Mouse (Mus musculus): ENCODE measurements around the gene Polr3a. TPM values are rescaled to one million over a fixed set of nuclear protein-coding genes. Genes with fewer than 3 reads are reported as not detected.
A peak's percentile ranks its signal among the peaks of the same experiment; 100 is the strongest.
"Not testable (repeated sequence)": the region's sequence is repeated elsewhere in the genome, so short reads cannot be mapped to it uniquely, and the experiment has no call there.

The Polr3a gene
- total RNA-seq, 2 experiments from 2014 or later, result 11.4 to 23.6 TPM

- ATAC-seq (replicated peaks; ENCODE audit: poor library complexity), result no peak
Observed at GRCm38 (mm10) chr14:24496507-24496906, 9.6 kb upstream of the Polr3a start.

GRCm38 (mm10) chr14:24493256-24493655 lies 6.4 kb upstream of the Polr3a start:
- ATAC-seq (replicated peaks; ENCODE audit: poor library complexity), result no peak

GRCm38 (mm10) chr14:24491266-24491981 lies 4.6 kb upstream of the Polr3a start:
- ATAC-seq (replicated peaks; ENCODE audit: poor library complexity), result 0 out of 2 replicates have a peak, but pooled peaks have one; percentile 9

- peak; percentile 86 for ATAC-seq (replicated peaks; ENCODE audit: poor library complexity)
Observed at GRCm38 (mm10) chr14:24490468-24491265, 3.8 kb upstream of the Polr3a start.

GRCm38 (mm10) chr14:24489772-24490171 lies 2.9 kb upstream of the Polr3a start:
- ATAC-seq (replicated peaks; ENCODE audit: poor library complexity), result not testable (repeated sequence)

- ATAC-seq (replicated peaks; ENCODE audit: poor library complexity), result peak; percentile 10
Observed at GRCm38 (mm10) chr14:24486241-24486767, 554 bp downstream of the Polr3a start.

- ATAC-seq (replicated peaks; ENCODE audit: poor library complexity), result no peak
Observed at GRCm38 (mm10) chr14:24468806-24469205, 18.1 kb downstream of the Polr3a start.

GRCm38 (mm10) chr14:24458191-24458590 lies 28.7 kb downstream of the Polr3a start:
- ATAC-seq (replicated peaks; ENCODE audit: poor library complexity), result no peak

GRCm38 (mm10) chr14:24443529-24443928 lies 43.3 kb downstream of the Polr3a start:
- ATAC-seq (replicated peaks; ENCODE audit: poor library complexity), result 0 out of 2 replicates have a peak, but pooled peaks have one; percentile 26

Other genes starting within 250 kb of the Polr3a start
- not detected in 2 replicates for gene Dlg5, start 241.1 kb downstream of the Polr3a start, total RNA-seq (2015)
- gene Dlg5, start 241.1 kb downstream of the Polr3a start, total RNA-seq (2017), result 1.1 TPM in 1 of 2 replicates, not detected in the other
- not detected in 2 replicates for gene E330034G19Rik, start 193.8 kb downstream of the Polr3a start, total RNA-seq (2015)
- gene E330034G19Rik, start 193.8 kb downstream of the Polr3a start, total RNA-seq (2017), result not detected in 2 replicates
- 4,931 and 5,478 TPM in 2 replicates for gene Rps24, start 67 bp upstream of the Polr3a start, total RNA-seq (2015)
- 4,866 and 6,009 TPM in 2 replicates for gene Rps24, start 67 bp upstream of the Polr3a start, total RNA-seq (2017)